Mouse (Mus musculus) neutrophil, adult 83 days (primary cell): ENCODE data around the gene AU015836. TPM values are rescaled to one million over a fixed set of nuclear protein-coding genes. Genes with fewer than 3 reads are reported as not detected.

Experiments used
- total RNA-seq, 2 experiments: library from RNA; stranded (reverse); gene quantifications; one replicate each; pipeline ENCODE4 v1.2.4; 2023

Gene AU015836
- total RNA-seq = not detected

DNA sequence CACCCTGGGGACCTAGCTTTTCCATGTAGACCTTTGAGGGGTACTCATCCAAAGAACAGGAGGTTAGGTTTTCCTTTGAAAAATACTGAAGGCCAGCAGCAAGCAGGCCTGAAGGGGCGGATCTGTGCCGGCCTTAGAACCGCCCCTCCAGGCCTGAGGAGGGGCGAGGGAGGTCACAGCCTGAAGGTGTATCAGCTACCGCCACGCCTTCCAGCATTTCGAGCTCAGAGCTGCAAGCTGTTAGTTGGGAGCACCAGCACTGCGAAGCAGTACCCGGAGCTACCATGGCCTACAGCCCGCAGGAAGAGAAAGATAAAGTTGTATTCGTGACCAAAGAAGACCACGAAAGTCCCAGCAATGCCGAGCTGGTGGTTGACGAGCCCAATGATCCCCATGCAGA is at the start of gene AU015836:
Gene AU015836 (plus strand): TSS at position 216 of the 400 bp plus-strand sequence.

Other genes with a start within 250 kb of the AU015836 start
- gene Pdk3, start 136.5 kb upstream of the AU015836 start, total RNA-seq = 10 to 100 TPM; 30.7 to 60.4 TPM
- gene Zfx, start 155.0 kb downstream of the AU015836 start, total RNA-seq = 10 to 100 TPM; 24.4 to 30.1 TPM
- 10 to 100 TPM; 68.7 to 72.7 TPM for gene Eif2s3x, start 244.2 kb downstream of the AU015836 start, total RNA-seq